Mouse (Mus musculus) lung, adult 2 months (tissue): ENCODE results near the gene 4933407L21Rik.

Experiments used
- CTCF ChIP-seq: fragments of 200-500 bp; IDR thresholded peaks from 2 replicates; pipeline ENCODE4 v1.5.1; 2011; ENCODE audit warnings: mild to moderate bottlenecking, low read length, control low read depth; ENCODE audit not compliant: insufficient read depth
- POLR2A ChIP-seq: fragments of 200-500 bp; IDR thresholded peaks from 2 replicates; pipeline ENCODE4 v1.6.1; 2011; ENCODE audit warnings: low read depth, mild to moderate bottlenecking, control low read depth, low read length, borderline replicate concordance; ENCODE audit errors: extremely low read depth

GRCm38 (mm10) chr1:85928057-85928687, at the start of gene 4933407L21Rik:
- TF ChIP-seq POLR2A = no peak
- no peak for TF ChIP-seq CTCF
